Mouse (Mus musculus): ENCODE data around the gene Fdx1. TPM values are rescaled to one million over a fixed set of nuclear protein-coding genes. Genes with fewer than 3 reads are reported as not detected.

Gene Fdx1
- total RNA-seq, 4 experiments from 2014 or later: 80.8 to 96.5 (median 88.2) TPM

DNA sequence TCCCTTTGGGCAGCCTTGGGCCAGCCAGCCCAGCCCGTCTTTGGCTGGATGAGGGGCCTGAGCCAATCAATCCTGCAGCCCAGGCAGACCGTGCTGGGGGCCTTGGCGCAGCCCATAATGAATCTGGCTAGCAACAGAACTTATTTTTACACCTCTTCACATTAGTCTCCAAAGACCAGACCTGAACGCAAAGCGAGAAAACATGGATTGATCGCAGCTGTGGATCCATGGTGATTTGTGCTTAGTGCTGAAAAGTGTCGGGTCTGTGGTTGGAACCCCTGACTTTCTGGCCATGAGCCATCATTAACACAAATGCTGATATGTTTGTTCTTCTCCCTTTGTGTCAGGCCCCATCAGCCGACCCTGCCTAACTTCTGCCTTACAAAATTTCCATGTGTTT lies 56.4 kb downstream of the Fdx1 start:
- DNase-seq (ENCODE audit: low spot score): no peak

Other genes with a start within 250 kb of the Fdx1 start
- gene Arhgap20, start 198.2 kb downstream of the Fdx1 start, total RNA-seq (2022): 10 to 100 TPM; 21.7 to 29.7 (median 23.7) TPM
- 10 to 100 TPM; 85.9 to 98.0 (median 89.2) TPM for gene Rdx, start 83.6 kb upstream of the Fdx1 start, total RNA-seq (2022)
- 1 to 10 TPM; 8.2 to 9.2 (median 8.7) TPM for gene Zc3h12c, start 205.0 kb upstream of the Fdx1 start, total RNA-seq (2022)

Data from heart, adult 8-10 months (tissue).